Mouse (Mus musculus): Measurements from ENCODE around the gene Hist1h2ah.

Gene Hist1h2ah

DNA sequence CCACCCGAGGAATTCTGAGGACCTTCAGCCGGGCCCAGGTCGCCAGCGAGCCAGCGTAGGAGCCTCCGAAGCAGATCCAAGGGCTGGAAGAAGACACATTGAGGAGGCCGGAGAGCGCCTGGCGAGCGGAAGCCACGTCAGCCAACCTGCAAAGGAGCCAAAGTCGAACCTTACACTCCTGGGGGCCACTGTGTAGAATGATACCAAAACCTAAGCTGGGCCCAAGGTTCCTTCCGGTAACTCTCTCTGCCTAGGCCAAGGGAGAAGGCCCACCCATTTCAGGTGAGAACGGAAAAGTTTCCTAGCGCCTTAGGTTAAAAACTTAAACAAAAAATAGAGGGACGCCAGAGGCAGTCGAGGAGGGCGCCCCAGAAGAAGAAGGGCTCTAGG, 28.3 kb downstream of the Hist1h2ah start:
- no peak for DNase-seq

DNA sequence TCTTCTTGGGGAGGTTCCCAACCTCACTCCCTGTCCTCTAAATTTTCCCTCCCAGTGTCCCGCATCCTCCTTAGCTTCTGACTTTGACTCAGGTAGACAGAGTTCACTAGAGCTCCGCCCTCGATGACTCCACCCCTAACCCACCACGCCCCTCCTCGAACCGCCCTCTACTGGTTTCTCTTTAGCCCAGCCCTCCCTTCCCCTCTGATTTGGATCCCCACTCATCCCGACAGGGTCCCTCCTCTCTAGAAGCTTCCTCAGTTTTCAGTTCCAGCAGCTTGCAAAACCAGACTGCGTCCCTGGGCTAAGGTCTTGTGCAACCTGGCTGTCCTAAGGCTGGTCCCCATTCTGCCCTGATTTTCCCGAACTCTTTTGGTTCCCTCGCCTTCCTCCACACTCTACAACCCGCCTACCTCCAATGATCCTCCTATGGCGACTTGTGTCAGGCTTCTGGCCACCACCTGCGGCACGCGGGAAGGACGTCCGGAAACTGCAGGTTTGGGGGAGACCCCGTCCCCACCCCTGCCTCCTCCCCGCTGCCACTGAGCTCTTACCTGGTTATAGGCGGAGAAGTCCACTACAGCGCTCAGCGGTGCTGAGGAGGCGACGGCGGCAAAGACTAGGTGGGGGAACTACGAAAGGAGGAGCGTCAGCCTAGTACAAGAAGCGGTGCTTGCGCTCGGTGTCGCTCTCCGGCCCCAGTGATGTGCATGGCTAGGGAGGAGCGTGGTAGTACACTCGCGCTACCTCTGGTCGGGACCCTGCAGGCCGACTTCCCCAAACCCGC, 28.8 kb downstream of the Hist1h2ah start:
- DNase-seq: no peak

DNA sequence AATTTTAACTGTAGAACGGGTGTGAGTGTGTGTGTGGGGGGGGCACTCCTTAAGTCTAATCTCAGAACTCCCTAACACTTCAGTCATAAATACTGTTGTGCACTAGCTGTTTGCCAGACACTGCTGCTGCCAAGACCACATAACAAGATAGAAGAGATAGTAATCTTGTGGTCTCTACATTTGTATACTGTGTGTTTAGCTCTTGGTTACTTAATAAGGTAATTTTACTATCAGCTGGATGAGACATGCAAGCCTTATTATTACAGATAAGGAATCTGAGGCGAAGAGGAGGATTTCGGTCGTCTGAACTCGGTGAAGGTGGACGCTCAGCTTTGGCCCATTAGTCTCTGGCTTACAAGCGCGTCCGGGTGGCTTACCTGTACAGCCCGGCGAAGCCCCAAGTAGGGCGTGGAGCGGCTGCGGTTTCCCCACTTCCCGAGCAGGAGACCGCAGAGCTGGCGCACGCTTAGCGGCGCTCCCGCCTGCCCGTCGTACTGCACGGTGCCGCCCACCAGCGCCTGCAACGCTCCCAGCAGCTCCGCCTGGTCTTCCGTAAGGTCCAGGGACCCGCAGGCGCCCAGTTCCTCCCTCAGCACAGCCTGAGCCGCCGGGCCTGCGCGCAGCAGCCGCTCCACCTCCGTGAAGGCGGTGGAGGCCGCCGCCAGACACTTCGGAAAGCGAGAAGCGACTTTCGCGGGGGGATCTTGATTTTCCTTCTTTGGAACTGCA, 29.6 kb downstream of the Hist1h2ah start:
- no peak for DNase-seq

DNA sequence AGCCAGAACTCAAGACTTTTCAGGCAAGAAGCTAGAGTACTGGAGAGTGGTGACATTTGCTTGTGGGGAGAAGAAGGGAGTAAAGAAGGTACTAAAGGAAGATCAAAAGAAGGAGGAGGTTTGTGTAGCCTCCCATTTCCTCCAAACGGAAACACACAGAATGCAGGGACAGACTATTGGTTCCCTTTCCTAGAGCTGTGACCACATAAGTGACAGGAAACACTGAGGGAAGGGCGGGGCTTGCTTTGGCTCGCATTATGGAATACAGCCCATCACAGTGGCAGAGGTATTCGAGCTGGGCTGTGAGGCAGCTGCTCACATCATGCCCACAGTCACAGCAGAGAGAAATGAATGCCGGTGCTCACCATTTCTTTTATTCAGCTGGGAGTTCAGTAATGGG, 33.5 kb downstream of the Hist1h2ah start:
- no peak for DNase-seq

DNA sequence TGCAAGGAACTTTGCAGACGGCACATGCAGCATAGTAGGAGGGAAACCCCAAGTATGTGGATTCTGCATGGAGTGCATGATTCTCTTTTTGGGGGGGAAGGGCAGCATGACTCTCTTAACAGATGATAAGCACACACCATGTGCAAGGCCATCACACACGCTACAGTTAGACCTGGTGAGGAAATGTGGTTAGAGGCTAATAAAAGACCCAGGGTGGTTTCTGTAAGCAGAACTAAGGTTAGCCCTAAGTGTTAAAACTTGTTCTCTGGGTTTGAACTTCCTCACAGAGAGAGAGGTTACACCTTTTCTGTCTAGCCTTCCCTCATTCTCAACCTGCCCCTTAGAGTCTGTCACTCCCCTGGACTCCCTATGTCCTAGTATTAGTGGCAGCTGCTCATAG, 34.0 kb downstream of the Hist1h2ah start:
- DNase-seq: no peak

DNA sequence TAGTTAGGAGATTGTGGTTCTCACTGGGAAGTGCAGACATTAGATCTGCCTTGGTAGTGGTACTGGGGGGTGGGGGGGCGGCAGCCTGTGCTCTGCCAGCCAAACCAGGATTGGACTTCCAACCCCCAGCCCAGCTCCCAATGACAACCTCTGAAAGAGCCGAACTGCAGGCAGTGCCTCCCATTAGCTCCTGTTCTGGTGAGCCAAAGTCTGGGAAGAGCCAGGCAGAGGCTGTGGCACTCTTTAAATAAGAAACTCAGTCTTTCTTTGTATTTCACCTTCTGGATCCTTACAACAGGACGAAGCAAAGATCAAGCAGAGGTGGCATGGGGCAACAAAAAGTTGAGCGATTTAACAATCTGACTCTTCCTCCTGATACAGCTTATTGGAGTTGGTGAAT, 36.2 kb downstream of the Hist1h2ah start:
- DNase-seq: no peak

DNA sequence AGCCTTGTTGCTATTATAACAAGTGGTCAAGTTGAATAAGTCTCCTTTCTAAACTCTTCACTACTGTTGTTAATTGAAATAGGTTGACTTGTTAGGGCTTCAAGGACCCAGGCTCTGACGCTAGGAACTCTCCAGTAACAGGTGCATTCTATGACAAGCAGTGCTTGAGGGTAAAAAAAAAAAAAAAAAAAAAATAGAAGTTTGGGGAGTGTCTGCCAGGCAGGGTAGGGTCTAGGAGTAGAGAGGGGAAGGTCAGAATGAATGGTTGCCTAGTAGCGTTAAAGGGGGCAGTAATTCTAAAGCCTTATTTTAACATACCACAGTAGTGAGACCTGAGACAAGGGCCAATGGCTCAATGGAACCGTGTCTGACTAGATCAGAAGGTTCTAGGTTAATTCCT, 37.0 kb downstream of the Hist1h2ah start:
- no peak for DNase-seq

DNA sequence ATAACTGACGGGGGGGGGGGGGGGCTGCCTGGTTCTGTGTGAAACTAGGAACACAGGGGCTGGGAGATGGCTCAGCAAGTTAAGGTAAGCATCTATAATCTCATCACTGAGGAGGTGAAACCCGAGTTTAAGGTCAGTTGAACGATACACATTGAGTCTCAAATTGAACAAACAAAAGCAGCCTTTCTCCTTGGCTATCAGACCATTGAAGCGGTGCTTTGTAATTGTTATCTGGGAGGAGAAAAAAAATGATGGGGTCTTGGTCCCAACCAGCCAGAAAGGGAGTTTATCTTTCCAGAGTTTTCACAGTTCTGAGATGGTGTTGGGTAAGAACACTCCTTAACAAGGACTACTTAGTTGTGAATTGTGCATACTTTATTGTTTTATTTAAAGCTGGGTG, 37.5 kb downstream of the Hist1h2ah start:
- no peak for DNase-seq

DNA sequence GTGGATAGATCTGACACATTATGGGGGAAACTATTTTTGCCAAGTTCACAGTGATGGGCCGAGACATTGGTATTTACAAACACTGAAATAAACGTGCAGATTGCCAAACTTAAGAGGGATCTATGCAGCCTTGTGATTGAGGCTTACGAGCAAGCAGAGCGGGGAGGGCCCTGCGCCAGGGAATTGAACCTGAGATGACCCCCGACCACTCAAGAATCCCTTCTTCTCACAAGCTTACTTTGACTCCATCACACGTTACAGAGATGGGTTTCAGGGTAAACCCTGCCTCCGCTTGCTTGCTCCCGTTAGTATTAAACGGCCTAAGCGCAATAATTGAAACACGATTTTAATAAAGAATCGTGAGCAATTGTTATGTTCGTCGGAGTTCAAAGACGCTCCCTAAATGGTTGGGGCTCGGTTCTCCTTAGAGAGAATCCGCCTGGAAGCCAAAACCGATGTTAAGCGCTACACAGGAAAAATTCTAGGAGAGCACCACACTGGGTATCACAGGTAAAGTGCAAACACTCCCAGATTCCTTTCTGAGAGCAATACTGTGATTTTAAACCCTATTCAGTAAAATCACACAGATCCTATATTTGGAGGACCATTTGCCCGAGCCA, 38.1 kb downstream of the Hist1h2ah start:
- DNase-seq: no peak

DNA sequence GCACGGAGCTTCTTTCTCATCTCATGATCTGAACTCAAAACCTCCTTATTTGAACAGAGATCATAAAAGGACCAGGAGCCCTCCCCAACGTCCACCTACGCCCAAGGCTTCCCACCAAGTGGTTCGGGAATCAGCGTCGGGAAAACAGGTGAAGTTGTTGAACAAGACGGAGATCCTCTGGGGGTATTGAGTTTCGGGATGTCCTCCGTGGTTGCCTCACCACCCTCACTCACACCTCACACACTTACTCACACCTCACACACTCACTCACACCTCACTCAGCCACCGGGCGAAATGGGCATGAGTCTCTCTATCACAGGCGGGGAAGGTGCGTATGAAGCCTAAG, 38.6 kb downstream of the Hist1h2ah start:
- no peak for DNase-seq

DNA sequence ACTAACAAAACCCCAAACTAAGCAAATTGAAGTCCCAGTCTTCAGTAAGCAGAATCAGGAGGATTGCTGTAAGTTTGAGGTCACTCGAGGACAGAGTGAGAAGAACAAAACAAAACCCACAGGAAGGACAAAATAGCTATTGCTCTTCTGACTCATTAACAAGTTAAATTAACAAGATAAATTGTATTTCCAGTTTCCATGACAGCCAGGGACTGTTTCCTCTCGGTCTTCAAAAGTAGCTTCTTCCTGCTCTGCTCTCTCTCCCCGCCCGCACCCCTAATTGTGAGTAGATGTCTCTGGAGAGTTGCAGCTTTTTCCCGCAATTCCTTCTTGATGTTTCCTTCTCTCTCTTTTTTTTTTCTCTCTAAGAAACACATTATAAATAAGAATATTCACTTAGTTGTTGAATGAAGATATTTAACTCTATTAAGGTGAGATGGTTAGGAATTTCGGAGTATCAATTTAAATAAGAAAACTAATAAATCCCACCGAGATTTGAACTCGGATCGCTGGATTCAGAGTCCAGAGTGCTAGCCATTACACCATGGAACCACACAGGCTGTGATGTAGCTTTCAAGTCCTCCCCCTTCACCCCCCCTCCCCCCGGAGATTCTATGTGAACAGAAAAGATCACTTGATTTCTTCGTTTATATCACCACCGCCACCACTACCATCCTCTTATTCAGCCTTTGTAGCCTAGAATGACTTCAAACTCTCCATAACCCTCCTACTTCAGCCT, 39.1 kb downstream of the Hist1h2ah start:
- no peak for DNase-seq

DNA sequence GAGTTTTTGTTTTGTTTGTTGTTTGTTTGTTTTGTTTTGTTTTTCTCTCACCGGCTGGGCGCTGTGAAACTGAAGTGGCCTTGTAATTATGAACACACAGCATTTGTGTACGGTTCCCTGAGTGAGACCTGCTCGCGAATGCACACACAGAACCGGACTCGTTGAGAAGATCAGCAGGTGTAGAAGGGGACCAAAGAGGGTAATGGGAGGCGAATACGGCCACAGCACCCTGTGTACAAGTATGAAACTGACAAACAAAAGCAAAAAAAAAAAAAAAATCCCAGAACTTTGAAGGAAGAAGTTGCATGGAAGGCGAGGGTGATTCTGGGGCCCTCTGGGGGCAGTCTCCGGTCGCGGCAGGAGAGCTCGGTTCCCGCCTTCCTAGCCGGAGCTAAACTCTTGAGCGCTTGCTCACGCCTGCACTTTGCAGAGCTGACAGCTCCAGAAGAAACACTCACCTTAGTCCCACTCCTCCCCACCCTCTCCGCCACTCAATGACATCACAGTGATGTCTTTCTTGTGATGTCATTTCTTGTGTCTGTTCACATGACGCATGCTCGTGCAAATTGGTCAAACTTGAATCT, 39.9 kb downstream of the Hist1h2ah start:
- no peak for DNase-seq

DNA sequence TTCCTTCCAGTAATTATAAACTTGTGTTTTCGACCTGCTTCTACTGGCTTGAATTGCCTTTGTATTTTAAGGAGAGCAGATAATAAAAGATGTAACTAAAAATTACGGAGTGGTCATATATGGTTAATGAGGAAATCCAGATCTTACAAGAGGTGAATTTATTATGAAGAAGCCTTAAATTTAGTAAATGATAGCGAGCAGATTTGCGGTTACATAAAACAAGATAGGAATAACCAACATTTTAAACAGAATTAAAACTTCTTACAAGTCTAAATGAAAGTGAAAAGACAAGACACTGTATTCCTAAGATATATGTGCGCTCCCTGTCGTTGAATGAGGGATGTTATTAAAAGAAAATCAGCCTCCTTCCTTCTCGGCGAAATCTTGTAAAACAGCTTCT, 40.5 kb downstream of the Hist1h2ah start:
- DNase-seq: no peak

DNA sequence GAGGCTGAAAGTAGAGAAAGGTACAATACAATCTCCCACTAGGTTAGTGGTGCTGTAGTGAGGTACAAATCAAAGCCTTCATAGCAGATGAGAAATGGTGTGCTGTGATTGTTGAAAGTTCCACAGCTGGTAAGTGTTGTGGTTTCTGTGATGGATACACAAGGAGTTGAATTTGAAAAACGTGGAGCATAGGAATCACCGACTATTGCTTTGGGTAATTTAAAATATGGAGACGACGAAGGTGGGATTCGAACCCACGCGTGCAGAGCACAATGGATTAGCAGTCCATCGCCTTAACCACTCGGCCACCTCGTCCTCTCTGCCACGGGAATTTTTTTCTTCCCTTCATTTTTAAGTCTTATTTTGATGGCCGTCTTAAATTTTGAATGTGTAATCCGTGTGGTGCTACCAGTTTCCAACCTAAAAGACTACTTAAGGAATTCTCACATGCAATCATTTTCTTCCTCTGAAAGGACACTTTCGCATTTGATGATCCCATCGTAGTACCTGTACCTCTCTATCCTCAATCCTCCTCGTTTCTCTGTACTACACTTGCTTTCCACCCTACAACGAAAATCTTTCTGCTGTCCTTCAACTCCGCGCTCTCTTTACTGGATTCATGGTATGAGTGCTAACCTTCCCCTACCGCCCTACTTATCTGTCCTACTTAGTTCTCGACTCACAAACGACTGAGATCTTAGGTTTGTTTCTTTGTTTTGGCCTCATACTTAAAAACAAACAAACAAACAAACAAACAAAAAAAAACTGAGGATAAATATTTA, 41.2 kb downstream of the Hist1h2ah start:
- DNase-seq: no peak

DNA sequence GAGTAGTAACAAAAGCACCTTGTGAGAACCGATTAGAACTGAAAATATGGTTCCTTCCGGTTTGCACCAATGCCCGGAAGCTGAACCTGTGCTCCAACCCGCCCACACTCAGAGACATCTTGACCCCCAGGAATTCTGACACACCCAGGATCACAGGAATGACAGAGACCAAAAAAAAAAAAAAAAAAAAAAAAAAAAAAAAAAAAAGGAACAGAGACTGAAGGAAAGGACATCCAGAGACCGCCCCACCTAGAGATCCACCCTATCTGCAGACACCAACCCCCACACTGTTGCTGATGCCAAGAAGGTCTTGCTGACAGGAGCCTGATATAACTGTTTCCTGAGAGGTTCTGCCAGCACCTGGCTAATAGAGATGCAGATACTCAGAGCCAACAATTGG, 42.8 kb downstream of the Hist1h2ah start:
- no peak for DNase-seq
